8 mouse cellular contexts compared by ENCODE assay signal in genomic region chr10:91241611-91242005, GRCm38 (mm10).
DNase-seq lines count a peak whose midpoint lies in the region; ATAC-seq lines count a peak whose summit lies in the region.

No protein-coding gene starts in this region.

- H3K4me3 ChIP-seq in embryonic facial prominence, embryonic 10.5 days = peak overlapping the region; percentile 21; the same call in 1 of the 2 replicates
- peak overlapping the region; percentile 3 to 12; a peak in 2 of 4 replicates for H3K4me3 ChIP-seq in heart, embryonic 14.5 days (ENCODE audit: control insufficient read depth in 1 of 2, insufficient read depth in 1 of 2, low read depth in 1 of 2, low read length in 2 of 2)
- H3K4me3 ChIP-seq in lung, embryonic 16.5 days (ENCODE audit: low read length) = peak overlapping the region; percentile 19; the same call in 1 of the 2 replicates

- peak overlapping the region; percentile 14; the same call in 1 of the 2 replicates for H3K9ac ChIP-seq in heart, embryonic 14.5 days (ENCODE audit: low read length)
- H3K9ac ChIP-seq in lung, embryonic 16.5 days (ENCODE audit: low read length) = peak overlapping the region; percentile 43

- no peaks in the 10 kb centered on the region for H3K9me3 ChIP-seq in embryonic facial prominence, embryonic 10.5 days
- H3K9me3 ChIP-seq in heart, embryonic 14.5 days (ENCODE audit: control insufficient read depth, low read length) = no peaks in the 10 kb centered on the region
- H3K9me3 ChIP-seq in lung, embryonic 16.5 days (ENCODE audit: control insufficient read depth, low read length) = no peaks in the 10 kb centered on the region

- peak overlapping the region; percentile 56 for H3K4me2 ChIP-seq in heart, embryonic 14.5 days (ENCODE audit: low read length)
- peak overlapping the region; percentile 43 for H3K4me2 ChIP-seq in lung, embryonic 16.5 days (ENCODE audit: low read depth, low read length)

- no peak for ATAC-seq in heart, embryonic 14.5 days (ENCODE audit: insufficient number of reproducible peaks, insufficient read depth, low FRiP score, low read depth)
- ATAC-seq in lung, embryonic 16.5 days (ENCODE audit: low read depth) = peak; percentile 61

- peaks cover 57% of the 10 kb centered on the region for H3K4me1 ChIP-seq in embryonic facial prominence, embryonic 10.5 days
- H3K4me1 ChIP-seq in heart, embryonic 14.5 days (ENCODE audit: control insufficient read depth in 2 of 2, insufficient read depth in 2 of 2, low read length in 2 of 2) = peaks cover 29 to 42% of the 10 kb centered on the region in 2 experiments
- peaks cover 42% of the 10 kb centered on the region for H3K4me1 ChIP-seq in lung, embryonic 16.5 days (replicated peaks; ENCODE audit: control insufficient read depth, insufficient read depth, low read length)

- no peaks in the 10 kb centered on the region for H3K36me3 ChIP-seq in embryonic facial prominence, embryonic 10.5 days (replicated peaks)
- H3K36me3 ChIP-seq in heart, embryonic 14.5 days (ENCODE audit: control insufficient read depth, insufficient read depth, low read length) = no peaks in the 10 kb centered on the region
- no peaks in the 10 kb centered on the region for H3K36me3 ChIP-seq in lung, embryonic 16.5 days (ENCODE audit: control insufficient read depth, insufficient read depth, low read length)

- WGBS in embryonic facial prominence, embryonic 10.5 days = 19% methylated on average over 7 of the region's 7 CpGs
- WGBS in heart, embryonic 14.5 days = 21% methylated on average over 7 of the region's 7 CpGs
- WGBS in lung, embryonic 16.5 days = 13% methylated on average over 7 of the region's 7 CpGs

- H3K27me3 ChIP-seq in embryonic facial prominence, embryonic 10.5 days (replicated peaks; ENCODE audit: low read depth, poor library complexity, severe bottlenecking) = no peaks in the 10 kb centered on the region
- H3K27me3 ChIP-seq in heart, embryonic 14.5 days (ENCODE audit: control insufficient read depth, insufficient read depth, low read length) = no peaks in the 10 kb centered on the region
- H3K27me3 ChIP-seq in lung, embryonic 16.5 days (ENCODE audit: control insufficient read depth, insufficient read depth, low read depth, low read length) = no peaks in the 10 kb centered on the region

- peak; percentile 18 for DNase-seq in MN1 (ENCODE audit: low spot score)
- peak; percentile 88 for DNase-seq in embryonic facial prominence, embryonic 10.5 days (ENCODE audit: low spot score)
- no peak for DNase-seq in left cerebral cortex, postnatal 10 days (ENCODE audit: extremely low spot score in 1 of 2, low spot score in 2 of 2)
- no peak for DNase-seq in spleen, adult 18-20 months
- no peak for DNase-seq in cerebellum, postnatal 25 days
- no peak for DNase-seq in adrenal gland, adult 2 months

- H3K27ac ChIP-seq in embryonic facial prominence, embryonic 10.5 days (replicated peaks) = peak overlapping the region; percentile 78
- H3K27ac ChIP-seq in heart, embryonic 14.5 days (replicated peaks in 1 of 2; ENCODE audit: control insufficient read depth in 1 of 2, insufficient read depth in 1 of 2, low read depth in 2 of 2, low read length in 2 of 2) = peak overlapping the region; percentile 92 to 93
- H3K27ac ChIP-seq in lung, embryonic 16.5 days (ENCODE audit: low read length) = peak overlapping the region; percentile 94

- intact Hi-C loops in left cerebral cortex, postnatal 10 days (cut with DNase I) = no loop called here

Comparison
In these comparisons a context has a peak if more than half of its experiments do, and no peak if none do; other contexts are left out.
1. DNase-seq: peak in MN1 (single experiment) and embryonic facial prominence, embryonic 10.5 days (single experiment); none in left cerebral cortex, postnatal 10 days (0 of 2), spleen, adult 18-20 months (0 of 2), cerebellum, postnatal 25 days (0 of 2) and adrenal gland, adult 2 months (single experiment).
2. Peak in every context shown above with its lines, with median percentiles within 50 percentile points of each other: H3K27ac ChIP-seq and H3K4me3 ChIP-seq.